Mouse (Mus musculus) cerebellum, adult 18-20 months (tissue): ENCODE measurements around the gene Dock4.

Experiments used
- DNase-seq, 2 experiments: peaks; one replicate each; pipeline ENCODE4 v3.0.0; 2021

The Dock4 gene

GRCm38 (mm10) chr12:40789379-40790361, 343.9 kb downstream of the Dock4 start:
- peak; percentile 30 to 35 for DNase-seq

- DNase-seq: no peak
Measured at GRCm38 (mm10) chr12:40791221-40791620, 345.5 kb downstream of the Dock4 start.

GRCm38 (mm10) chr12:40792184-40792650, 346.5 kb downstream of the Dock4 start:
- peak in 1 of 2 experiments; percentile 15 for DNase-seq

- DNase-seq: no peak
Measured at GRCm38 (mm10) chr12:40794066-40794465, 348.3 kb downstream of the Dock4 start.

GRCm38 (mm10) chr12:40794756-40795155, 349.0 kb downstream of the Dock4 start:
- DNase-seq: no peak

GRCm38 (mm10) chr12:40795768-40796167, 350.0 kb downstream of the Dock4 start:
- DNase-seq: no peak

- DNase-seq: no peak
Measured at GRCm38 (mm10) chr12:40796813-40797491, 351.2 kb downstream of the Dock4 start.

GRCm38 (mm10) chr12:40797561-40798343, 352.0 kb downstream of the Dock4 start:
- no peak for DNase-seq

- no peak for DNase-seq
Measured at GRCm38 (mm10) chr12:40798344-40799017, 352.7 kb downstream of the Dock4 start.

- peak; percentile 28 to 49 for DNase-seq
Measured at GRCm38 (mm10) chr12:40801456-40801855, 355.7 kb downstream of the Dock4 start.

- DNase-seq: no peak
Measured at GRCm38 (mm10) chr12:40805257-40805656, 359.5 kb downstream of the Dock4 start.

GRCm38 (mm10) chr12:40807916-40808315, 362.2 kb downstream of the Dock4 start:
- DNase-seq: no peak

- no peak for DNase-seq
Measured at GRCm38 (mm10) chr12:40813474-40813873, 367.7 kb downstream of the Dock4 start.

GRCm38 (mm10) chr12:40814659-40815363, 369.1 kb downstream of the Dock4 start:
- no peak for DNase-seq

- DNase-seq: no peak
Measured at GRCm38 (mm10) chr12:40818046-40818708, 372.4 kb downstream of the Dock4 start.

- DNase-seq: no peak
Measured at GRCm38 (mm10) chr12:40823631-40824030, 377.9 kb downstream of the Dock4 start.

- peak in 1 of 2 experiments; percentile 25 for DNase-seq
Measured at GRCm38 (mm10) chr12:40824251-40824650, 378.5 kb downstream of the Dock4 start.

GRCm38 (mm10) chr12:40825935-40826460, 380.2 kb downstream of the Dock4 start:
- DNase-seq: no peak

GRCm38 (mm10) chr12:40826491-40826890, 380.7 kb downstream of the Dock4 start:
- DNase-seq: no peak

- no peak for DNase-seq
Measured at GRCm38 (mm10) chr12:40828025-40828424, 382.3 kb downstream of the Dock4 start.

- DNase-seq: no peak
Measured at GRCm38 (mm10) chr12:40829269-40829668, 383.5 kb downstream of the Dock4 start.
